Mouse (Mus musculus) left cerebral cortex, postnatal 4 days (tissue): ENCODE data around the gene Egln1. TPM values are rescaled to one million over a fixed set of nuclear protein-coding genes. Genes with fewer than 3 reads are reported as not detected.

ENCODE experiments used
- DNase-seq: peaks from one replicate; pipeline ENCODE4 v3.0.0-alpha.2; 2022
- intact Hi-C: fragments of 180-260 bp; cut with DNase I; formaldehyde crosslinking; loops from one replicate; pipeline ENCODE4 v1.15.1; 2025
- total RNA-seq, 2 experiments: library from RNA; stranded (reverse); gene quantifications; 2 replicates each; pipeline ENCODE4 v1.2.3; 2021

Gene Egln1
- total RNA-seq, 2 experiments from 2014 or later: 57.0 to 59.0 TPM

GRCm38 (mm10) chr8:124910349-124910748 lies 38.8 kb downstream of the Egln1 start:
- intact Hi-C loops: no loop called here
- DNase-seq: peak; percentile 34

GRCm38 (mm10) chr8:124909936-124910335 lies 39.2 kb downstream of the Egln1 start:
- intact Hi-C loops: no loop called here
- DNase-seq: no peak

GRCm38 (mm10) chr8:124905482-124905881 lies 43.6 kb downstream of the Egln1 start:
- intact Hi-C loops: no loop called here
- DNase-seq: no peak

- DNase-seq: no peak
- intact Hi-C loops: no loop called here
Measured at GRCm38 (mm10) chr8:124903198-124903597, 45.9 kb downstream of the Egln1 start.

GRCm38 (mm10) chr8:124898251-124898905 lies 50.7 kb downstream of the Egln1 start:
- DNase-seq: no peak
- intact Hi-C loops: loop anchor here (5.0 to 10.0 kb wide), 2 partner anchors 49 to 116 kb away; partner anchors contain the start of genes Egln1 and Tsnax

- DNase-seq: peak; percentile 98
- intact Hi-C loops: loop anchor here (5.0 to 10.0 kb wide), 2 partner anchors 50 to 117 kb away; partner anchors contain the start of genes Egln1 and Tsnax
Measured at GRCm38 (mm10) chr8:124897386-124898250, 51.5 kb downstream of the Egln1 start, which contains the start of the genes Exoc8 and Sprtn. Exoc8 (minus strand) TSS chr8:124897705. Sprtn (plus strand) TSS chr8:124897886.

- peak; percentile 78 for DNase-seq
- intact Hi-C loops: loop anchor here (5.0 to 10.0 kb wide), 2 partner anchors 50 to 118 kb away; partner anchors contain the start of genes Egln1 and Tsnax
Measured at GRCm38 (mm10) chr8:124896632-124897385, 52.3 kb downstream of the Egln1 start.

GRCm38 (mm10) chr8:124896010-124896631 lies 53.0 kb downstream of the Egln1 start:
- DNase-seq: no peak
- intact Hi-C loops: loop anchor here (5.0 to 10.0 kb wide), 2 partner anchors 51 to 119 kb away; partner anchors contain the start of genes Egln1 and Tsnax

- intact Hi-C loops: loop anchor here (10.0 kb wide), 1 partner anchor 122 kb away; the partner anchor contains the start of gene Tsnax
- DNase-seq: no peak
Measured at GRCm38 (mm10) chr8:124892596-124892995, 56.5 kb downstream of the Egln1 start.

GRCm38 (mm10) chr8:124888385-124888784 lies 60.7 kb downstream of the Egln1 start:
- DNase-seq: no peak

GRCm38 (mm10) chr8:124878946-124879526 lies 70.1 kb downstream of the Egln1 start:
- no peak for DNase-seq
- intact Hi-C loops: no loop called here

More at GRCm38 (mm10) chr8:124888385-124888784, 60.7 kb downstream of the Egln1 start:
- intact Hi-C loops: no loop called here

- no peak for DNase-seq
- intact Hi-C loops: no loop called here
Measured at GRCm38 (mm10) chr8:124878141-124878540, 71.0 kb downstream of the Egln1 start.

GRCm38 (mm10) chr8:124872690-124873089 lies 76.4 kb downstream of the Egln1 start:
- intact Hi-C loops: no loop called here
- no peak for DNase-seq

- intact Hi-C loops: no loop called here
- no peak for DNase-seq
Measured at GRCm38 (mm10) chr8:124872081-124872480, 77.0 kb downstream of the Egln1 start.

GRCm38 (mm10) chr8:124871474-124871873 lies 77.7 kb downstream of the Egln1 start:
- DNase-seq: no peak
- intact Hi-C loops: no loop called here

GRCm38 (mm10) chr8:124869708-124870107 lies 79.4 kb downstream of the Egln1 start:
- DNase-seq: no peak
- intact Hi-C loops: no loop called here

GRCm38 (mm10) chr8:124867126-124867525 lies 82.0 kb downstream of the Egln1 start:
- no peak for DNase-seq
- intact Hi-C loops: no loop called here

GRCm38 (mm10) chr8:124866669-124867068 lies 82.5 kb downstream of the Egln1 start:
- DNase-seq: no peak
- intact Hi-C loops: no loop called here

- DNase-seq: no peak
- intact Hi-C loops: no loop called here
Measured at GRCm38 (mm10) chr8:124863729-124864128, 85.4 kb downstream of the Egln1 start.
